Mouse (Mus musculus) erythroblast, embryonic 14.5 days (primary cell): ENCODE data around the gene Vipr2.

Source experiments
- GATA1 ChIP-seq: IDR thresholded peaks from 2 replicates; pipeline ENCODE4 v1.6.1; 2012; ENCODE audit warnings: low read length, inconsistent platforms, mixed read lengths
- TAL1 ChIP-seq: IDR thresholded peaks from 3 replicates; pipeline ENCODE4 v1.6.1; 2012; ENCODE audit warnings: low read length, inconsistent platforms, mixed read lengths

DNA sequence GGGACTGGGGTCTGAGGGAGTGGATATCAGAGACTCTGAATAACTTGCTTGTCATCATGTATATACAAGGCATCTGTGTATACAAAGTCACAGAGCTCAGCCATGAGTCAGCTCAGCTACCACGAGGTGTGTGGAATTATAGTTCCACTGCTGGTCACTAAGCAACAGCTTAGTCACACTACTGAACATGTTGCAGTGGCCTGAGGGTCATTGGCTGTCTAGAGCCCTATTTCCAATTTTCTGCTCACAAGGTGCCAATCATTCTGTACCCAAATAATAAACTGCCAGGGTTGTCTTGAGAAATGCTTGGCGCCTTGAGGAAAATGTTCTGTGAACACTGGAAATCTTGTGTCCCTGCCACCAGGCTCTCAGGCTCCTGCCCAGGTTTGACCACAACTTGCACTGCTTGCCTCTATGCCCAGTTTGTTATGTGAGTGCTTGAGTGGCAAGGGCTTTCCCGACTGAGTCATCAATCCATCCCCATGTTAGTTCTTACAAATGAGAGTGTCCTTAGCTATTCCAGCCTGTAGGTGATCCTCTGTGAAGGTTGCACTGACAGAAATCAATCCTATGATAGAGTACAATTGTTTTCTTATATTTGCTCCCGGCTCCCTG is 104.0 kb downstream of the Vipr2 start:
- TF ChIP-seq TAL1 (no peak), GATA1 (no peak)
